Mouse (Mus musculus) MEL (cell line): ENCODE measurements at regions not wholly inside any gene's neighbourhood (a gene's known extent, or its start where the extent isn't known, plus 50 kb on each side); places are given as distances from the start of the nearest gene placed in this dataset.

Source experiments
- DNase-seq: peaks from one replicate; pipeline ENCODE4 v3.0.0; 2011; ENCODE audit warnings: low read depth, low spot score
- H3K27ac ChIP-seq: 2 replicates; pipeline ENCODE4 v1.5.1; 2012; ENCODE audit warnings: low read depth, mild to moderate bottlenecking, control low read depth, low read length, moderate library complexity; ENCODE audit not compliant: control insufficient read depth
- H3K27me3 ChIP-seq, 2 experiments: fragments of 150-350 bp in 1 of 2; sonication (generic) in 1 of 2; 2 replicates each; pipeline ENCODE4 v1.6.1; 2012; ENCODE audit warnings: low read length in 2 of 2, mild to moderate bottlenecking in 2 of 2, improper control_type of control experiment in 1 of 2, moderate library complexity in 1 of 2; ENCODE audit not compliant: insufficient read depth in 2 of 2, control insufficient read depth in 1 of 2
- H3K36me3 ChIP-seq, 2 experiments: 2 replicates each; pipeline ENCODE4 v1.6.1; 2012 to 2014; ENCODE audit warnings: low read length in 2 of 2, improper control_type of control experiment in 1 of 2, inconsistent platforms in 1 of 2, mild to moderate bottlenecking in 1 of 2; ENCODE audit not compliant: insufficient read depth in 2 of 2, control insufficient read depth in 1 of 2
- H3K4me1 ChIP-seq, 2 experiments: fragments of 150-350 bp in 1 of 2; sonication (generic) in 1 of 2; 2 replicates each; pipeline ENCODE4 v1.6.1; 2012; ENCODE audit warnings: low read length in 2 of 2, improper control_type of control experiment in 1 of 2, mild to moderate bottlenecking in 1 of 2; ENCODE audit not compliant: insufficient read depth in 2 of 2, control insufficient read depth in 1 of 2
- H3K4me3 ChIP-seq, 2 experiments: fragments of 150-350 bp in 1 of 2; sonication (generic) in 1 of 2; 2 replicates each; pipeline ENCODE4 v1.5.1; 2012; ENCODE audit warnings: low read depth in 2 of 2, low read length in 2 of 2, mild to moderate bottlenecking in 2 of 2, moderate library complexity in 2 of 2, control low read depth in 1 of 2, improper control_type of control experiment in 1 of 2; ENCODE audit not compliant: control insufficient read depth in 1 of 2, insufficient read depth in 1 of 2
- H3K79me2 ChIP-seq: 2 replicates; pipeline ENCODE4 v1.6.1; 2012; ENCODE audit warnings: mild to moderate bottlenecking, low read length, moderate library complexity; ENCODE audit not compliant: control insufficient read depth, poor library complexity, insufficient read depth
- H3K9ac ChIP-seq: 2 replicates; pipeline ENCODE4 v1.6.1; 2012; ENCODE audit warnings: low read depth, mild to moderate bottlenecking, control low read depth, low read length, moderate library complexity; ENCODE audit not compliant: control insufficient read depth, poor library complexity, severe bottlenecking
- H3K9me3 ChIP-seq: fragments of 150-350 bp; sonication (generic); replicated peaks from 2 replicates; pipeline ENCODE4 v1.6.1; 2012; ENCODE audit warnings: mild to moderate bottlenecking, low read length, improper control_type of control experiment, moderate library complexity; ENCODE audit not compliant: insufficient read depth
- BHLHE40 ChIP-seq: IDR thresholded peaks from 2 replicates; pipeline ENCODE4 v1.6.1; 2012; ENCODE audit warnings: low read depth, mild to moderate bottlenecking, inconsistent platforms, low read length, improper control_type of control experiment, borderline replicate concordance
- CTCF ChIP-seq, 3 experiments: IDR thresholded peaks in 2 of 3; conservative IDR thresholded peaks in 1 of 3; 2 replicates each; pipeline ENCODE4 v1.5.1; 2011 to 2012; ENCODE audit warnings: low read length in 3 of 3, low read depth in 2 of 3, mild to moderate bottlenecking in 2 of 3, improper control_type of control experiment in 1 of 3, inconsistent platforms in 1 of 3, mixed read lengths in 1 of 3, moderate library complexity in 1 of 3; ENCODE audit not compliant: control insufficient read depth in 1 of 3, insufficient read depth in 1 of 3, poor library complexity in 1 of 3, severe bottlenecking in 1 of 3
- E2F4 ChIP-seq: IDR thresholded peaks from 2 replicates; pipeline ENCODE4 v1.6.1; 2011; ENCODE audit warnings: low read depth, low read length, improper control_type of control experiment, borderline replicate concordance
- ELF1 ChIP-seq: IDR thresholded peaks from 2 replicates; pipeline ENCODE4 v1.6.1; 2014; ENCODE audit warnings: low read depth, mild to moderate bottlenecking, inconsistent platforms, low read length, improper control_type of control experiment, moderate library complexity
- EP300 ChIP-seq, 2 experiments: IDR thresholded peaks; 2 replicates each; pipeline ENCODE4 v1.6.1; 2011; ENCODE audit warnings: improper control_type of control experiment in 2 of 2, low read length in 2 of 2, low read depth in 1 of 2, mild to moderate bottlenecking in 1 of 2
- GABPA ChIP-seq: IDR thresholded peaks from 2 replicates; pipeline ENCODE4 v1.6.1; 2012; ENCODE audit warnings: low read depth, mild to moderate bottlenecking, inconsistent platforms, low read length, improper control_type of control experiment, moderate library complexity
- HCFC1 ChIP-seq: IDR thresholded peaks from 2 replicates; pipeline ENCODE4 v1.6.1; 2012; ENCODE audit warnings: low read depth, mild to moderate bottlenecking, inconsistent platforms, low read length, improper control_type of control experiment, moderate library complexity
- KAT2A ChIP-seq: conservative IDR thresholded peaks from 2 replicates; pipeline ENCODE4 v1.6.1; 2012; ENCODE audit warnings: low read depth, low read length, improper control_type of control experiment, inconsistent platforms
- MAX ChIP-seq: IDR thresholded peaks from 2 replicates; pipeline ENCODE4 v1.6.1; 2011; ENCODE audit warnings: low read length, improper control_type of control experiment
- MAZ ChIP-seq: IDR thresholded peaks from 2 replicates; pipeline ENCODE4 v1.6.1; 2012; ENCODE audit warnings: low read depth, mild to moderate bottlenecking, inconsistent platforms, low read length, improper control_type of control experiment
- MEF2A ChIP-seq: IDR thresholded peaks from 2 replicates; pipeline ENCODE4 v1.6.1; 2014; ENCODE audit warnings: low read depth, mild to moderate bottlenecking, inconsistent platforms, low read length, improper control_type of control experiment; ENCODE audit not compliant: poor library complexity, insufficient replicate concordance, severe bottlenecking; ENCODE audit errors: extremely low read depth
- NRF1 ChIP-seq: IDR thresholded peaks from 2 replicates; pipeline ENCODE4 v1.6.1; 2014; ENCODE audit warnings: low read depth, mild to moderate bottlenecking, inconsistent platforms, low read length, improper control_type of control experiment, moderate library complexity; ENCODE audit not compliant: poor library complexity, insufficient read depth, severe bottlenecking
- POLR2A ChIP-seq, 2 experiments: IDR thresholded peaks; 2 replicates each; pipeline ENCODE4 v1.6.1; 2011 to 2012; ENCODE audit warnings: low read length in 2 of 2, mild to moderate bottlenecking in 2 of 2, control low read depth in 1 of 2, improper control_type of control experiment in 1 of 2, low read depth in 1 of 2, moderate library complexity in 1 of 2; ENCODE audit not compliant: control insufficient read depth in 1 of 2, insufficient read depth in 1 of 2, poor library complexity in 1 of 2
- POLR2AphosphoS5 ChIP-seq: IDR thresholded peaks from 2 replicates; pipeline ENCODE4 v1.6.1; 2012; ENCODE audit warnings: low read depth, borderline replicate concordance, mild to moderate bottlenecking, inconsistent platforms, low read length, moderate library complexity, mixed read lengths
- RAD21 ChIP-seq: IDR thresholded peaks from 2 replicates; pipeline ENCODE4 v1.6.1; 2011; ENCODE audit warnings: mild to moderate bottlenecking, low read depth, low read length, improper control_type of control experiment
- TAL1 ChIP-seq: IDR thresholded peaks from 2 replicates; pipeline ENCODE4 v1.6.1; 2012; ENCODE audit warnings: mild to moderate bottlenecking, inconsistent platforms, low read length, moderate library complexity, mixed read lengths
- TBP ChIP-seq: IDR thresholded peaks from 2 replicates; pipeline ENCODE4 v1.8.0; 2011; ENCODE audit warnings: low read depth, low read length, improper control_type of control experiment
- USF2 ChIP-seq, 2 experiments: IDR thresholded peaks; 2 replicates each; pipeline ENCODE4 v1.6.1; 2011 to 2012; ENCODE audit warnings: improper control_type of control experiment in 2 of 2, low read length in 2 of 2, borderline replicate concordance in 1 of 2, inconsistent platforms in 1 of 2, low read depth in 1 of 2, mild to moderate bottlenecking in 1 of 2; ENCODE audit not compliant: insufficient read depth in 1 of 2
- ZNF384 ChIP-seq: IDR thresholded peaks from 2 replicates; pipeline ENCODE4 v1.6.1; 2012; ENCODE audit warnings: low read depth, mild to moderate bottlenecking, inconsistent platforms, low read length, improper control_type of control experiment

DNA sequence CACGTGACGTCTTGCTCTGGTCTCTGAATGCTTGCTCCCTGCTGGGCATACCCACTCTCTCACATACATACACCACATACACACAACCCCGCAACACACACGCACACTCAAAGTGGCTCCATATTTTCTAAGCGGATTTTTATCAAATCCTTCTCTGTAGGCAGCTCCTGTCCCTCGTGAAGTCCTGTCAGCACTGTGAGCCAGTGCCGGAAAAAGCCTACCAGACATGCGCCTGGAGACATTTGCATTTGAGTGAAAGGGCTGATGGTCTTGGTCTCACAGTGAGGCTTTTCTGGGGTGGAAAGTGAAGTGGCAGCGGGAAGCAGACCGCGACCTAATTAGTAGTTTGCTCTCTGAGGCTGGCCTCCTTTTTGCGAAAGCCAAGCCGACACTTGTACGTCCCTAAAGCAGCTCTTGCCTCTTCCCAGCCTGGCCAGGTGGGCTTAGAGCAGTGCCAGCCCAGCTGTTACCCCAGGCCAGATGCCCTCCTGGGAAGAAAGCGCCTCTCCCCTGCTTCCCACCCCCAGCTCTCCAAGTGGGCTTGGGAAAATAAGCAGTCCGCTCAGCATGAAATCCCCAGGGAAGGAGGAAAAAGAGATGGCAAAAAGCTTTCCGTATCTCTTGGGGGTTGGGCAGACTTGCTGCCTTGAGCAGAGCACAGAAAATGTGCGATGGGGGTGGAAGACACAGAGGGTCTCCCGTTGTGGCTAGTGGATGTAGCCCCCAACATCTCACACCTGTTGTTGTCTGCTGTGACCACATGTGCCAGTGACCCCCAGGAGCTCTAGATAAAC, 277.6 kb downstream of the Mid1ip1 start:
- TF ChIP-seq KAT2A (no peak), ZNF384 (no peak), POLR2AphosphoS5 (no peak), HCFC1 (no peak), E2F4 (no peak), BHLHE40 (no peak), TAL1 (no peak), MEF2A (no peak), RAD21 (no peak), MAX (no peak), EP300 (IDR thresholded peaks at IDR 0.05; ENCODE audit: low read depth in 1 of 2, low read length in 2 of 2) (no peak), USF2 (IDR thresholded peaks at IDR 0.05; ENCODE audit: borderline replicate concordance in 1 of 2, insufficient read depth in 1 of 2, low read depth in 1 of 2, low read length in 2 of 2) (no peak)
- TF ChIP-seq, all 39 proteins: peak for 0
- no peaks in the 10 kb centered on the region for H3K27me3 ChIP-seq
- no peaks in the 10 kb centered on the region for H3K79me2 ChIP-seq
- H3K9ac ChIP-seq, result no peak overlapping the region
- no peaks in the 10 kb centered on the region for H3K9me3 ChIP-seq
- H3K4me1 ChIP-seq, result no peaks in the 10 kb centered on the region
- no peak for DNase-seq
- no peak overlapping the region for H3K27ac ChIP-seq
- no peak overlapping the region for H3K4me3 ChIP-seq
- no peaks in the 10 kb centered on the region for H3K36me3 ChIP-seq

DNA sequence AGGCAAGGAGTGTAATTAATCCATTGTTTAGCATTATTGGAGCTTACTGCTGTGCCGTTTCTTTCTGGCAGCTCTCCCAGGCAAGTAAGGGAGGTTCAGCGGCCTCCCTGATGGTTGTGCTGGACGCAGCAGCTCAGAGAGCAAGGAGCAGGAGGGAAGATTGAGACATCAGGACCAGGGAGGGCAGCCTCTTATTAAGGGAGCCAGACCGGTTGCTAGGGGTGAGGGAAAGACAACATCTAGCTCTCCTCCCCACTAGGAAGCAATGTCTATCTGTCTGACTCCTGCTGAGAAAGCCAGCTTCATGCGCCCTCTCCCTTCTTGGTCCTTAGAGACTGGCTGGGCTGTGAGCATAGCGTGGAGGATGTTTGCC, 278.2 kb downstream of the Mid1ip1 start:
- Histone ChIP-seq H3K36me3 (no peaks in the 10 kb centered on the region), H3K27me3 (no peaks in the 10 kb centered on the region), H3K79me2 (no peaks in the 10 kb centered on the region), H3K4me3 (no peak overlapping the region), H3K27ac (no peak overlapping the region), H3K4me1 (no peaks in the 10 kb centered on the region), H3K9me3 (no peaks in the 10 kb centered on the region), H3K9ac (no peak overlapping the region)
- DNase-seq, result no peak
- no peak for TF ChIP-seq MEF2A
- TF ChIP-seq GABPA, result no peak
- TF ChIP-seq POLR2A (IDR thresholded peaks at IDR 0.05; ENCODE audit: control insufficient read depth in 1 of 2, insufficient read depth in 1 of 2, low read depth in 1 of 2, low read length in 2 of 2, poor library complexity in 1 of 2), result no peak
- TF ChIP-seq MAZ, result no peak
- TF ChIP-seq BHLHE40, result no peak
- TF ChIP-seq ELF1, result no peak
- no peak for TF ChIP-seq CTCF (IDR thresholded peaks at IDR 0.05 in 2 of 3, conservative IDR thresholded peaks at IDR 0.05 in 1 of 3; ENCODE audit: control insufficient read depth in 1 of 3, insufficient read depth in 1 of 3, low read depth in 2 of 3, low read length in 3 of 3, poor library complexity in 1 of 3, severe bottlenecking in 1 of 3)
- no peak for TF ChIP-seq NRF1
- TF ChIP-seq EP300 (IDR thresholded peaks at IDR 0.05; ENCODE audit: low read depth in 1 of 2, low read length in 2 of 2), result no peak
- TF ChIP-seq HCFC1, result no peak
- TF ChIP-seq TBP, result no peak
- TF ChIP-seq, all 39 proteins: peak for 0
